Mouse (Mus musculus) leukemia stem cell, adult 10-12 weeks (primary cell): ENCODE data around the gene Csf2rb2. TPM values are rescaled to one million over a fixed set of nuclear protein-coding genes. Genes with fewer than 3 reads are reported as not detected.

Experiments used
- polyA plus RNA-seq: library from polyadenylated mRNA; stranded (reverse); fragments of >175 nt; gene quantifications from 2 replicates; pipeline ENCODE4 v1.2.3, GENCODE M21; 2012; ENCODE audit warnings: low replicate concordance

Gene Csf2rb2
- polyA plus RNA-seq, result 14.7 and 20.1 TPM in 2 replicates

DNA sequence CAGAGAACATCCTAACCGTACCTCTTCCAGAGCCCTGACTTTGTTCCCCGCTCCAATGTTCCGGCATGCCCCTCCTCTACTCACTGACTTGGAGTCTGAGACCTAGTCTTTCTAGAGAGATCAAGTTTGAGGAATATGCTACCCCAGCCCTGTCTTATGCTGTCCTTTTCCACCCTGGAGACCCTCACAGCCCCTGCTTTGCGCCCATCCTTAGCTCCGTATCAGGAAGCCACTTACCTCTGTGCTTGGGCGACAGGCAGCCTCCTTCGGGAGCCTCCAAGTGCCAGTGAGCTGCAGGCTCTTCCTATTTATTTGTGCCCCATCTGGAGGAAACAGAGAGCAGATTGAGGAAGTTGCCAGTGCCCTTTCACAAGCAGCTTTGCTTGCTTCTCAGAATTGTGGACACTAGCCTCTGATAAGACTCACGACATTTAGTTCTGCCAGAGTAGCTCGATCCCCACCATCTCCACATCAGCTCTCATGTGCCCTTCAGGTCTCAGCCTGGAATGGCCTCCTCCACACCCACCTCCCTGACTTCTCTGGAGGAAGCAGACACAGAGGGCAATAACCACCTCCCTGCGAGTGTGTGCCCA, at the start of gene Csf2rb2:
TSS of gene Csf2rb2 (minus strand) at position 381 of the 593 bp plus-strand sequence.

DNA sequence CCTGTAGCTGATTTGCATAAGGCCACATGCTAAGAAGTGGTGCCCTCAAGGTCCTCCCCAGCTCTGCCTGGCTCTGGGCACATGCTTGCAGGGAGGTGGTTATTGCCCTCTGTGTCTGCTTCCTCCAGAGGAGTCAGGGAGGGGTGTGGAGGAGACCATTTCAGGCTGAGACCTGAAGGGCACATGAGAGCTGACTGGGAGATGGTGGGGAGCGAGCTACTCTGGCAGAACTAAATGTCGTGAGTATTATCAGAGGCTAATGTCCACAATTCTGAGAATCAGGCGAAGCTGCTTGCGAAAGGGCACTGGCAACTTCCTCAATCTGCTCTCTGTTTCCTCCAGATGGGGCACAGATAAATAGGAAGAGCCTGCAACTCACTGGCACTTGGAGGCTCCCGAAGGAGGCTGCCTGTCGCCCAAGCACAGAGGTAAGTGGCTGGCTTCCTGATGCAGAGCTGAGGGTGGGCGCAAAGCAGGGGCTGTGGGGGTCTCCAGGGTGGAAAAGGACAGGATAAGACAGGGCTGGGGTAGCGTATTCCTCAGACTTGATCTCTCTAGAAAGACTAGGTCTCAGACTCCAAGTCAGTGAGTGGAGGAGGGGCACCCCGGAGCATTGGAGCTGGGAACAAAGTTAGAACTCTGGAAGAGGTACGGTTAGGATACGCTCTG, 20.3 kb upstream of the Csf2rb2 start, which contains the start of gene Csf2rb:
TSS of gene Csf2rb (plus strand) at position 82 of the 669 bp plus-strand sequence.

GRCm38 (mm10) chr15:78244695-78245492, 60.6 kb downstream of the Csf2rb2 start, which contains the start of gene Ncf4:
Gene Ncf4, plus strand, starts transcription at chr15:78244801.

Other genes starting within 250 kb of the Csf2rb2 start
- gene Cacng2, start 185.7 kb downstream of the Csf2rb2 start, polyA plus RNA-seq, result not detected in 2 replicates
- 116 and 190 TPM in 2 replicates for gene Ift27, start 131.6 kb downstream of the Csf2rb2 start, polyA plus RNA-seq
- not detected in 2 replicates for gene Pvalb, start 99.3 kb downstream of the Csf2rb2 start, polyA plus RNA-seq
- 9.5 and 9.8 TPM in 2 replicates for gene Ncf4, start 60.9 kb downstream of the Csf2rb2 start, polyA plus RNA-seq
- 26.4 and 33.1 TPM in 2 replicates for gene Csf2rb, start 20.0 kb upstream of the Csf2rb2 start, polyA plus RNA-seq
- gene Tex33, start 90.2 kb upstream of the Csf2rb2 start, polyA plus RNA-seq, result not detected in 2 replicates
- gene Tst, start 100.2 kb upstream of the Csf2rb2 start, polyA plus RNA-seq, result 7.0 and 16.7 TPM in 2 replicates
- gene Mpst, start 100.7 kb upstream of the Csf2rb2 start, polyA plus RNA-seq, result 126 and 374 TPM in 2 replicates
- gene Kctd17, start 122.8 kb upstream of the Csf2rb2 start, polyA plus RNA-seq, result 71.1 and 80.6 TPM in 2 replicates
- gene Tmprss6, start 162.9 kb upstream of the Csf2rb2 start, polyA plus RNA-seq, result 0.07 TPM in 1 of 2 replicates, not detected in the other
- gene Il2rb, start 189.6 kb upstream of the Csf2rb2 start, polyA plus RNA-seq, result 14.9 and 21.2 TPM in 2 replicates
- gene C1qtnf6, start 225.7 kb upstream of the Csf2rb2 start, polyA plus RNA-seq, result 0.86 and 2.7 TPM in 2 replicates
- gene Sstr3, start 239.0 kb upstream of the Csf2rb2 start, polyA plus RNA-seq, result not detected in 2 replicates